Mouse (Mus musculus) erythroblast, embryonic 14.5 days (primary cell): Measurements from ENCODE around the gene Gucd1. TPM values are rescaled to one million over a fixed set of nuclear protein-coding genes. Genes with fewer than 3 reads are reported as not detected.
A peak's percentile ranks its signal among the peaks of the same experiment; 100 is the strongest.

Experiments
- H3K27me3 ChIP-seq: 2 replicates; pipeline ENCODE4 v1.6.1; 2012; ENCODE audit warnings: inconsistent platforms; ENCODE audit not compliant: control insufficient read depth
- H3K36me3 ChIP-seq: 2 replicates; pipeline ENCODE4 v1.6.1; 2012; ENCODE audit warnings: mild to moderate bottlenecking, inconsistent platforms; ENCODE audit not compliant: control insufficient read depth
- H3K4me1 ChIP-seq: 2 replicates; pipeline ENCODE4 v1.6.1; 2012; ENCODE audit warnings: inconsistent platforms; ENCODE audit not compliant: control insufficient read depth
- H3K4me3 ChIP-seq: replicated peaks from 2 replicates; pipeline ENCODE3; 2012; ENCODE audit warnings: moderate library complexity, mild to moderate bottlenecking, inconsistent platforms
- H3K9me3 ChIP-seq: 2 replicates; pipeline ENCODE4 v1.6.1; 2012; ENCODE audit warnings: low read length, inconsistent platforms, mixed read lengths; ENCODE audit not compliant: control insufficient read depth
- GATA1 ChIP-seq: IDR thresholded peaks from 2 replicates; pipeline ENCODE4 v1.6.1; 2012; ENCODE audit warnings: low read length, inconsistent platforms, mixed read lengths
- TAL1 ChIP-seq: IDR thresholded peaks from 3 replicates; pipeline ENCODE4 v1.6.1; 2012; ENCODE audit warnings: low read length, inconsistent platforms, mixed read lengths
- polyA plus RNA-seq: library from polyadenylated mRNA; stranded (reverse); fragments of >175 nt; gene quantifications from 2 replicates; pipeline ENCODE4 v1.2.3, GENCODE M21; 2012

Gene Gucd1
- polyA plus RNA-seq, 1 experiment: 14.0 TPM

- Histone ChIP-seq H3K27me3 (no peaks in the 10 kb centered on the region), H3K4me3 (no peak overlapping the region), H3K9me3 (no peaks in the 10 kb centered on the region), H3K36me3 (peaks cover 76% of the 10 kb centered on the region), H3K4me1 (peaks cover 42% of the 10 kb centered on the region)
- TF ChIP-seq TAL1: no peak
Observed at GRCm38 (mm10) chr10:75521643-75522042, 3.9 kb upstream of the Gucd1 start.

GRCm38 (mm10) chr10:75520581-75520980 lies 2.8 kb upstream of the Gucd1 start:
- Histone ChIP-seq H3K4me1 (peaks cover 46% of the 10 kb centered on the region), H3K4me3 (no peak overlapping the region), H3K36me3 (peaks cover 72% of the 10 kb centered on the region), H3K27me3 (no peaks in the 10 kb centered on the region), H3K9me3 (no peaks in the 10 kb centered on the region)
- TF ChIP-seq TAL1 (no peak), GATA1 (no peak)

- peak within 1 kb of the TSS; percentile 85 for H3K4me3 ChIP-seq
- peaks cover 72% of the 10 kb centered on the region for H3K36me3 ChIP-seq
- no peaks in the 10 kb centered on the region for H3K9me3 ChIP-seq
- TF ChIP-seq GATA1 (no peak), TAL1 (no peak)
- peaks cover 79% of the 10 kb centered on the region for H3K4me1 ChIP-seq
- no peaks in the 10 kb centered on the region for H3K27me3 ChIP-seq
Observed at GRCm38 (mm10) chr10:75517073-75517757, 557 bp downstream of the Gucd1 start, which contains the start of gene Snrpd3. Gene Snrpd3 (plus strand): TSS chr10:75517551.

GRCm38 (mm10) chr10:75516724-75517072 lies 1.1 kb downstream of the Gucd1 start:
- Histone ChIP-seq H3K27me3 (no peaks in the 10 kb centered on the region), H3K4me1 (peaks cover 79% of the 10 kb centered on the region), H3K9me3 (no peaks in the 10 kb centered on the region), H3K4me3 (peak overlapping the region; percentile 85), H3K36me3 (peaks cover 72% of the 10 kb centered on the region)
- no peak for TF ChIP-seq TAL1
- TF ChIP-seq GATA1: no peak

DNA sequence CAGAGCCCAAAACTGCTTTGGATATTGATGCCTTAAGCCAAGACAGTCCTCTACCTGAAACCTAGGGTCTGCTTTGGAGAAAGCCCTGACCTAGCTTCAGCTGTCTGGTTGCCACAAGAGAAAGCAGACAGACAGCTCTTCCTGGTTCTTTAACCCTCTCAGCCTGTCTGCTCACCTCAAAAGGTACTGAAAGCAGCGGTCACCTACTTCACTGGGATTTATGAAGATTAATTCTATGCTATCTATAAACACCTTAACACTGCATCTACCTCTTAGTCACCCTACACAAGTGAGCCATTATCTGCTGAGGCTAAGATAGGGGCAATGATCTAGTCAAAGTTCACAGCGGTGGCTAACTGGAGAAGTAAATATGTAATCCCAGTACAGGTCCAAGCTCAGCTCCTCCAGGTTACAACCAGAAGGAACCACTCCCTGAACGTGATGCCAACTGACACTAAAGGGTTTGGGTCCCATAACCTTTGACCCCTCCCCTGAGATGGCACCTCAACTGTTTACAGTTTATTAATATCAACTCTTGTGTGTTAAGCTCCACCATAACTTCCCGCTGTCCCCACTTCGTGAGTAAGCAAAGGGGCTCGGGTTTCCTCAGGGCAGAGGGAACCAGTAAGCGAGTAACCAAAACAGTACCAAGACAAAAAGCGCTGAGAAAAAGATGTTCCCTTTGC lies 1.6 kb downstream of the Gucd1 start:
- Histone ChIP-seq H3K4me3 (peak overlapping the region; percentile 85), H3K27me3 (no peaks in the 10 kb centered on the region), H3K9me3 (no peaks in the 10 kb centered on the region), H3K36me3 (peaks cover 72% of the 10 kb centered on the region), H3K4me1 (peaks cover 78% of the 10 kb centered on the region)
- TF ChIP-seq TAL1: no peak
- no peak for TF ChIP-seq GATA1

DNA sequence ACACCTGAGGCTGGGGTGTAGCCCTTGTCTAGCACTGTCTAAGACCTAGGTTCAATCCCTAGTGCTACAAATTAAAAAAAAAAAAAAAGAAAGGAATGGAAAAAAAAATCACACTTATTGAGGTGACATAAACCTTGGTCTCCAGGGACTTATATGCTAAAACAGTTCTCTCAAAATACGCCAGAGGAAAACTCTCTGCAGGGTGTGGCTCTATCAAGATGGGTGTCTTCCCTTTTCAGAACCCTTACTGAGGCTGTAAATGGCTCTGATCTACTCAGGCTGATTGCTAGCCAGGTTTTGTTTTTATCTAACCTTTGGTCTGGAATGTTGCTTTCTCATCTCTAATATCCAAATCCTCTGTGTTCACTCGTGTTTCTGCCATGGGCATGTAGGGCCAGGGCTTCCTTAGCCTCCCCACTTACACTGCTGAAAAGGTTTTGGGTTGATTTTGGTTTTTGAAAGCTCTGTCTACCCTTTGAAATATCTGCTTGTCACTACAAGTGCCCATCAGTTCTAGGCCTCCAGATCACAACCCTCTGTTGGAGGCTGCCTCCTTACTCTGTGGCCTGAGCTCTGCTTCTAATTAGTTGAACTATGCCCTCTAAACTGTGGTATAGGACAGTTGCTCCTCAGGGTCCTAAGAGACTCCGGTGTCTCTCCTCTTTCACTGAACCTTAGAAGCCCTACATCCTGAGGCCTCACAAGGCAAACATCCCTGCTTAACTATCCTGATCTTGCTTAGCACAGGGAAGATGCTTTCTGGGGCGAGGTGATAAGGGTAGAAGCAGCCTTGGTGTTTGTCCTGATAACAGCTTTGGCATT lies 2.3 kb downstream of the Gucd1 start:
- Histone ChIP-seq H3K4me3 (peak overlapping the region; percentile 85), H3K27me3 (no peaks in the 10 kb centered on the region), H3K9me3 (no peaks in the 10 kb centered on the region), H3K4me1 (peaks cover 75% of the 10 kb centered on the region), H3K36me3 (peaks cover 72% of the 10 kb centered on the region)
- TF ChIP-seq GATA1 (peak; percentile 96), TAL1 (peak; percentile 95)

- Histone ChIP-seq H3K9me3 (no peaks in the 10 kb centered on the region), H3K4me1 (peaks cover 68% of the 10 kb centered on the region), H3K27me3 (no peaks in the 10 kb centered on the region), H3K4me3 (peak overlapping the region; percentile 85), H3K36me3 (peaks cover 72% of the 10 kb centered on the region)
- TF ChIP-seq TAL1 (no peak), GATA1 (peak; percentile 91)
Observed at GRCm38 (mm10) chr10:75514361-75514760, 3.4 kb downstream of the Gucd1 start.

DNA sequence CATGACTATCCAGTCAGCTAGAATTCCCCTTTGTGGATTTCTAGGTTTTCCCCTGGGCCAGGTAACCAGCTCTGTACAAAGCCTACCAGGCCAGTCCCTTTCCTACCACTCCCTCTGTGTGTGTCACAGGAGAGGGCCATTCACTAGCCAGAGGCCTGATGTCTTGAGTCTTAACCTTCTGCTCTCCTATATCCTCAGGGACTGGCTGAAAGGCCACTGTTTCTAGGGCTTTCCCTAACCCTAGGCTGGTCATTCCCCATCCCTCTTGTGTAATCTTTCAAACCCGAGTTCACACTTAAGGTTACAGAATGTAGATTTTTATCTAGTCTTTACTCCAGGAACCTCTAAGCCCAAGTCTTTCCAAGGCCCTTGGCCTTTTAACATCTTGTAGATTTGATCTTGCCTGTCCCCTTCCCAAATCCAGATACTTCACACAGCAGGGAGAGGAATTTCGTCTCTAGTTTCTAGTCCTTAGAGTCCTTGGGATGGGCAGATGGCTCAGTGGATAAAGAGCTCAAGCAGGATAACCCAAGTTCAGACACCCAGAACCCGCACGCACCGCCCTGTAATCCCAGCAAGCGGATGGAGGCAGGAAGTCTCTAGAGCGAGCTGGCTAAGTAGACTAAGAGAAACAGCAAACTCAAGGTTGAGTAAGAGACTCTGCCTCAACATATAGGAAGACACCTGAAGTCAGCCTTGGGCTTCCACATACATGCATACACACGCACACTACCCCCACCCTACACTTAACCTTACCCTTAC lies 4.3 kb downstream of the Gucd1 start:
- Histone ChIP-seq H3K27me3 (no peaks in the 10 kb centered on the region), H3K36me3 (peaks cover 76% of the 10 kb centered on the region), H3K4me1 (peaks cover 63% of the 10 kb centered on the region), H3K9me3 (no peaks in the 10 kb centered on the region), H3K4me3 (peak overlapping the region; percentile 85)
- no peak for TF ChIP-seq GATA1
- TF ChIP-seq TAL1: no peak

GRCm38 (mm10) chr10:75512796-75513195 lies 5.0 kb downstream of the Gucd1 start:
- Histone ChIP-seq H3K4me3 (peak overlapping the region; percentile 3), H3K4me1 (peaks cover 58% of the 10 kb centered on the region)

More at GRCm38 (mm10) chr10:75512796-75513195, 5.0 kb downstream of the Gucd1 start:
- TF ChIP-seq TAL1: no peak
- no peak for TF ChIP-seq GATA1
- Histone ChIP-seq H3K27me3 (no peaks in the 10 kb centered on the region), H3K36me3 (peaks cover 83% of the 10 kb centered on the region), H3K9me3 (no peaks in the 10 kb centered on the region)
